Mouse (Mus musculus) left cerebral cortex, adult 18-20 months (tissue): Measurements from ENCODE around the gene Hoxa2. TPM values are rescaled to one million over a fixed set of nuclear protein-coding genes. Genes with fewer than 3 reads are reported as not detected.
A peak's percentile ranks its signal among the peaks of the same experiment; 100 is the strongest.

Experiments used
- DNase-seq, 2 experiments: peaks; one replicate each; pipeline ENCODE4 v3.0.0; 2021 to 2022; ENCODE audit warnings: low spot score in 2 of 2, mixed read lengths in 1 of 2
- total RNA-seq, 2 experiments: library from RNA; stranded (reverse); gene quantifications; 2 replicates each; pipeline ENCODE4 v1.2.3; 2021

Gene Hoxa2
- total RNA-seq, 2 experiments from 2014 or later = not detected

GRCm38 (mm10) chr6:52180213-52180710 lies 15.6 kb upstream of the Hoxa2 start:
- DNase-seq = no peak

DNA sequence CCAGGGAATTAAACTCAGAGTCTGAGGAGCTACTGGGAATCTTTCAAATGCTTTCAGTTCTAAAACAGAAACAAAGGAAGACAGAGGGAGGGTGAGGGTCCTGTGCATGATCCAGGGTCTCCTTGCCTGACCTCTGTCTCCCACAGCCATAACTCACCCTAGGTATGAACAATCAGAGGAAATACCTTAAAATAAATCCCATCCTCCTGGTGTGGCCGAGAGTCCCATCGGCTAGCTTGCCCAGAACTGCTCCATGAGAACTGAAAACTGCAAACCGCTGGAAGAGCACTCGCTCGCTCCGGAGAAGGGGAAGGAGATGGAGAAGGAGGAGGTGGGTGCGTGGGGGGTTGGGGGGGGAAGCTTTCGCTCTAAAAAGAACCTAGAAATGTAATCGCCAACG lies 15.1 kb upstream of the Hoxa2 start:
- DNase-seq = no peak

- no peak for DNase-seq
Measured at GRCm38 (mm10) chr6:52178918-52179665, 14.5 kb upstream of the Hoxa2 start.

- DNase-seq = no peak
Measured at GRCm38 (mm10) chr6:52177806-52178205, 13.2 kb upstream of the Hoxa2 start.

GRCm38 (mm10) chr6:52177061-52177735 lies 12.6 kb upstream of the Hoxa2 start, which contains the start of gene 5730596B20Rik:
5730596B20Rik (plus strand) TSS chr6:52177498.
- no peak for DNase-seq

- no peak for DNase-seq
Measured at GRCm38 (mm10) chr6:52176391-52176790, 11.8 kb upstream of the Hoxa2 start.

GRCm38 (mm10) chr6:52175864-52176263 lies 11.2 kb upstream of the Hoxa2 start:
- no peak for DNase-seq

GRCm38 (mm10) chr6:52174968-52175751 lies 10.5 kb upstream of the Hoxa2 start:
- no peak for DNase-seq

DNA sequence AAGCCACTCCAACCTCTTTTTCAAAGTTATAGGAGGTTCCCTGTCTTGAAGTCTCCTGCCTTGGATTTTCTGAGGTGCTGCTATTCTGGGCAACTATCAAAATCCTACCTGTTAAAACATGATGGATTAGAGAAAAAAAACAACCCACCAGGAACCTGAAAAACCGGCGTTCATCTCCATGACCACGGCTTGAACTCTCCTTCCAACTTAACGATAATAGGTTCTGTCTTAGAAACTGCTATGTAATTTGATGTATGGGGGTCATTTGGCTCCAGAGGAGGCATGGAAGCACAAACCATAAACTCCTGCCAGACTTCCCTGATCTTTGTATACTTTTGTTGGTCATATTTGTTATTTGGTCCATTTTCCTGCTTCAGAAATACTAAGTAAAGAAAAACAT lies 9.0 kb upstream of the Hoxa2 start:
- no peak for DNase-seq

- no peak for DNase-seq
Measured at GRCm38 (mm10) chr6:52172501-52172900, 7.9 kb upstream of the Hoxa2 start.

DNA sequence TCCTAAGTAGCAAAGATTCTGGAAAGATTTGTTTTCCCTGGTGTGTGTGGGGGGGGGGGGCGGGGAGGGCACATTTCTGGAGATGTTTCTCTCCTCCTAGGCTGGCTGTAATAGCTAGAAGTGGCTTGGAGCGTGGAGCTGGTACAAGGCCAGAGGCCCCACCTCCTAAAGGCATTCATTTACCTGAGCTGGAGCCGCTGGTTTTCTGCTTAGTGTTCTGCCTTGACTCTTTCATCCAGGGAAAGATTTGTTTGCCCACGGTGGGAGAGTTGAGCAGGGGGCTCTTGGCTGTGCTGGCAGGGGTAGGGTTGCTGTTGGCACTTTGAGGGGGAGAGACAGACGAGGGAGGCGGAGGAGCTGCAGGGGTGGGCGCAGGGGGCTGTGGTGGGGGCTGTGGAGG lies 7.3 kb upstream of the Hoxa2 start:
- DNase-seq = no peak

DNA sequence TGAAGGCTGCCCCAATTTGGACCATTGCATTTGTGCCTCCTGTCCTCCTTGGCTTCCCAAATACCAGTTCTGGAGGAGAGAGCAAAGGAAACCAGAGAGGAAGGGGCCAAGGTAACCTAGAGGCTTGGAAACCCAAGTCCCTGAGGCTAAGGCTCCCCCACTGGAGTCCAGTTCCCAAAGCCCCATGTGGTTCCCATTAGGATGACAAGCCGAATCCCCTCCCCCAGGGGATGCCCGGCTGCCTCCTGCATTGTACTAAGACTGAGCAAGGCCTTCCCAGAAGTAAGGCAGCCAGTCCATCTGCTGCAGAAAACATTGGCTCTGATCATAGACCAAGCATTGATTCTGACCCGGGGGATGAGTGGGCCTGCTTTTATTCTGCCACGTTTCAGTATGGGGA lies 6.7 kb upstream of the Hoxa2 start:
- DNase-seq = no peak

GRCm38 (mm10) chr6:52170898-52171223 lies 6.2 kb upstream of the Hoxa2 start:
- no peak for DNase-seq

DNA sequence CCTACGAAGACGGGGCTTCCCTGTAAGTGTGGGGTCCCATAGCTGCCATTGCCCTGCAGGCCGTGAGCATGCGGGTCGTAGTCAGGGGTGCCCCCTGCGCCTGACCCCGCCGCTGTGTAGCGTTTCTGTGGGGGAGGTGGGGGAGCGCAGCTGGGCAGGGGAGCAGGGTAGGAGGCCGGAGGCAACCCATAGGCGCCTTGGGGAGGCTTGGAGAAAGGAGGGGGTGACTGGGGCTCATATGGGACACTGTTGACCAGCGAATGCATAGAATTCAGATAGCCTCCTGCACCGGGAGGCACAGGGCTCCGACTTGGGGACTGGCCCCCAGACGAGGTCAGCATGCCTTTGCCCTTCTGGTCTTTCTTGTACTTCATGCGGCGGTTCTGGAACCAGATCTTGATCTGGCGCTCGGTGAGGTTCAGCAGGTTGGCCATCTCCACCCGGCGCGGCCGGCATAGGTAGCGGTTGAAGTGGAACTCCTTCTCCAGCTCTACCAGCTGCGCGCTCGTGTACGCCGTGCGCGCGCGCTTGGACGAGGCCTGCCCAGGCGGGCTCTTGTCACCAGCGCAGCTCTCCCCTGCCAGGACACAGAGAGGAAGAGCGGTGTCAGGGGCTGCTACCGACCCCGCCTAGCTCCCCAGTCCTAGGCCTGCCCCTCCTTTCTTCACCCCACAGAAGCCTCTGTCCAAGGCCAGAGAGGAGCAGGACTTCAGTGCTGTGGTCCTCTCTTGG lies 5.7 kb upstream of the Hoxa2 start:
- DNase-seq = no peak

DNA sequence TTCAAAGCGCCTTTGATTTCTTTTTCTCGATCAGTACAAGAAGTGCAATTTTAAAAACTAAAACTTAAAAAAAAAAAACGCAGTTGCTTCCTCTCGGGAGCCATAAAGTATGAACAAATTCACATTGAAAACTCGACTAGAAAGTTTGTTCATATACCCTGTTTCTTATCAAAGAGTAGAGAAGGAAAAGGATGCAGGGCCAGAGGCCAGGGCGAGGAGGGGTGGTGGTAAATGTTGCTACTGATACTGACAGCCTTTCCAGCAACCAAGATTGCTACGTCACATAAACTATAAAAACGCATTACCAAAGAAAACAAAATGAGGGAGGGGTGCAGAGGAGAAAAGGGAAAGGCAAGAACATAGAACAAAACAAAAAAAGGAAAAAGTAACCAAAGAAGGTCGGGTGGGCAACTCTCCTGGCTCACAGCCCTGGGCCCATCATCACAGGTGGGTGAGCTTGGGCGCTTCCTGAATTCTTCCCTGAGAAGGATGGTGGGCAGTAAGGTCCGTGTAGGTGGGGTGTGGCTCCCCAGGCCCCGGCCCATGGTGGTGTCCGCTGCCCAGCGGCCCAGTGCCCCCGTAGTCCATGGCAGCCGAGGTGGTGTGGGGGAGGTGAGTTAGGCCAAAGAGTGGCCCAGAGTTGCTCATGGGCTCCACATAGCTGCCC lies 5.0 kb upstream of the Hoxa2 start:
- no peak for DNase-seq

- peak in 1 of 2 experiments; percentile 1 for DNase-seq
Measured at GRCm38 (mm10) chr6:52168191-52169055, 3.8 kb upstream of the Hoxa2 start.

GRCm38 (mm10) chr6:52167736-52168161 lies 3.1 kb upstream of the Hoxa2 start:
- peak in 1 of 2 experiments; percentile 0 for DNase-seq

DNA sequence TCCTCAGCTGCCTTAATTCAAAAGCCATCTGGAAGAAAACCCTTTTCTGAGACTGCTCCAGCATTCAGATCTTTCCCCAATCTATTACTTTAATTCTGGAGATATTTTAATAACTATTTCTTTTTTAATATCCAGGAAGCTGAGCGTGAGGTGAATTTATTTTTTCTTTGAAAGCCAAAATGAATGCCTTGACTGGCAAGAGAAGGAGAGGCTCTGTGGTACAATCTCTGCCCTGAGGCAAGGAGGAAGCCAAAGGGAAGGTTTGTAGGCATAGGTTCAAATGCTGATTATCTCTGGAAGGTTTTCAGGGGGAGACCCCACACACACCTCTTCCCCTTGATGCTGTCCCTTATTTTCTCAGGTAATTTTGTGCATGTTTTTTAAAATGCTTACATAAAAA lies 2.5 kb upstream of the Hoxa2 start:
- no peak for DNase-seq

DNA sequence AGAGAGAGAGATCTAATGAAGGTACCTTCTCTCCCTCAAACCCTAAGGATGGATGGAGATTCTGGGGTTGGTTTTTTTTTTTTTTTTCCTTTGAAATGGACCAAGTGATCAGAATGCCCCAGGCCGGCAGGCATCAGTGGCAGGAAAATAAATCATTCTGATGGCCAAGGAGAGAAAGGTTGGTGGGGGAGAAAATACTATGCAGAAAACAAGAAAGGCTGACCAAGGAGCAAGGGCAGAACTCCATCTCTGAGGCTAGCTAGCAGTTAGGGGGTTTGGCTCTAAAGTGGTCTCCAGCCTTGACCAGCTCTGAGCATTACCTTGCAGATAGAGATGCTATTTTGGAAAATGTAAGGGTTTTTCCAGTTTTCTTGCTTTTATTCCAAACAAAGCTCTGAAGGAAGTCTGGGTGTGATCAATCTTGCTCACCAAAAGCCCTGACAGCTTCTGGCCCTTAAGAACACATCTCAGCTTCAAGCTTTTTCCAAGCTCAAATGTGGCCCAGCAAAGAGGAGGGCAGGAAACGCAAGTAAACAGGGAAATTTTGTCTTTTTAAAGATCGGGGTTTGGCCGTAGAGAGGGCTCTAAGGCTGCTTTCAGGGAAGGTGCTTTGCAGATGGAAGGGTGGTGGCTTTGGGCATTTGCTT lies 1.9 kb upstream of the Hoxa2 start:
- peak in 1 of 2 experiments; percentile 0 for DNase-seq
